Mouse (Mus musculus): ENCODE measurements around the gene Rbm20. TPM values are rescaled to one million over a fixed set of nuclear protein-coding genes. Genes with fewer than 3 reads are reported as not detected.

Gene Rbm20
- polyA plus RNA-seq, 1 experiment from 2014 or later: 0.88 TPM

- Histone ChIP-seq H3K9me3 (ENCODE audit: control insufficient read depth, low read length) (no peaks in the 10 kb centered on the region), H3K4me1 (ENCODE audit: control insufficient read depth, insufficient read depth, low read depth, low read length) (no peaks in the 10 kb centered on the region), H3K27me3 (replicated peaks; ENCODE audit: control insufficient read depth, insufficient read depth, low read length) (no peaks in the 10 kb centered on the region), H3K9ac (ENCODE audit: low read depth, low read length) (no peak overlapping the region), H3K4me2 (ENCODE audit: low read length) (no peak overlapping the region), H3K27ac (ENCODE audit: low read depth, low read length) (no peak overlapping the region), H3K36me3 (ENCODE audit: control insufficient read depth, insufficient read depth, low read length) (no peaks in the 10 kb centered on the region), H3K4me3 (ENCODE audit: low read length) (no peak overlapping the region)
- 39% methylated on average over 8 of the region's 8 CpGs for WGBS
- no peak for ATAC-seq
These were observed 10.4 kb upstream of the Rbm20 start for GRCm38 (mm10) chr19:53666708-53667107.

GRCm38 (mm10) chr19:53668821-53669220 is 8.3 kb upstream of the Rbm20 start:
- no peak overlapping the region for H3K4me2 ChIP-seq (ENCODE audit: low read length)
- ATAC-seq: no peak
- no peaks in the 10 kb centered on the region for H3K4me1 ChIP-seq (ENCODE audit: control insufficient read depth, insufficient read depth, low read depth, low read length)
- H3K9ac ChIP-seq (ENCODE audit: low read depth, low read length): no peak overlapping the region
- peaks cover under 1% of the 10 kb centered on the region; the same call in 1 of the 2 replicates for H3K27me3 ChIP-seq (replicated peaks; ENCODE audit: control insufficient read depth, insufficient read depth, low read length)
- no peaks in the 10 kb centered on the region for H3K36me3 ChIP-seq (ENCODE audit: control insufficient read depth, insufficient read depth, low read length)
- no peaks in the 10 kb centered on the region for H3K9me3 ChIP-seq (ENCODE audit: control insufficient read depth, low read length)
- 87% methylated on average over 7 of the region's 7 CpGs for WGBS
- no peak overlapping the region for H3K4me3 ChIP-seq (ENCODE audit: low read length)
- H3K27ac ChIP-seq (ENCODE audit: low read depth, low read length): no peak overlapping the region

GRCm38 (mm10) chr19:53670625-53671141 is 6.4 kb upstream of the Rbm20 start:
- Histone ChIP-seq H3K9ac (ENCODE audit: low read depth, low read length) (no peak overlapping the region), H3K36me3 (ENCODE audit: control insufficient read depth, insufficient read depth, low read length) (no peaks in the 10 kb centered on the region), H3K27ac (ENCODE audit: low read depth, low read length) (no peak overlapping the region), H3K4me1 (ENCODE audit: control insufficient read depth, insufficient read depth, low read depth, low read length) (no peaks in the 10 kb centered on the region), H3K9me3 (ENCODE audit: control insufficient read depth, low read length) (no peaks in the 10 kb centered on the region), H3K27me3 (replicated peaks; ENCODE audit: control insufficient read depth, insufficient read depth, low read length) (peaks cover 15% of the 10 kb centered on the region), H3K4me2 (ENCODE audit: low read length) (no peak overlapping the region), H3K4me3 (ENCODE audit: low read length) (no peak overlapping the region)
- no peak for ATAC-seq
- WGBS: 51% methylated on average over 12 of the region's 12 CpGs

DNA sequence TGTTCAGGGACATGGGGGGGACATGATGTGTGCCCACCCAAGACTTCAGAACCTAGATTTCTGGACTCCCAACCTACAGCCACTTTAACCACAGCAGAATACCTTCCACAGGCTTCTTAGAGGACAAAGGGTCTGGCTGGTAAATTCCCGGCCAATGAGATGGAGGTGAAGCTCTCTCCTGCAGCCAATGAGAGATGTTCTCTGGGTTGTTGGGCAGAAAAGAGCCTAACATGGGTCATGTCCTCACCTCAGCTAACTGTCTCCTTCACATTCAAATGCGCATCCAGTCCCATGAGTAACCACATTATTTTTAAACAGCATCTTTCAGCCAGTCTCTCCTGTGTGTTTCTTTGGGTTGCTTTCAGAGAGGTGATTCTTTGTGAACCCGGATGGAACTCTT is 5.7 kb upstream of the Rbm20 start:
- Histone ChIP-seq H3K9ac (ENCODE audit: low read depth, low read length) (no peak overlapping the region), H3K4me1 (ENCODE audit: control insufficient read depth, insufficient read depth, low read depth, low read length) (peaks cover 4% of the 10 kb centered on the region), H3K9me3 (ENCODE audit: control insufficient read depth, low read length) (no peaks in the 10 kb centered on the region), H3K27me3 (replicated peaks; ENCODE audit: control insufficient read depth, insufficient read depth, low read length) (peaks cover 20% of the 10 kb centered on the region), H3K27ac (ENCODE audit: low read depth, low read length) (no peak overlapping the region), H3K36me3 (ENCODE audit: control insufficient read depth, insufficient read depth, low read length) (no peaks in the 10 kb centered on the region), H3K4me2 (ENCODE audit: low read length) (no peak overlapping the region), H3K4me3 (ENCODE audit: low read length) (no peak overlapping the region)
- WGBS: 57% methylated on average over 3 of the region's 3 CpGs
- no peak for ATAC-seq

GRCm38 (mm10) chr19:53674131-53674925 is 2.8 kb upstream of the Rbm20 start:
- no peaks in the 10 kb centered on the region for H3K36me3 ChIP-seq (ENCODE audit: control insufficient read depth, insufficient read depth, low read length)
- peaks cover 26% of the 10 kb centered on the region for H3K27me3 ChIP-seq (replicated peaks; ENCODE audit: control insufficient read depth, insufficient read depth, low read length)
- H3K27ac ChIP-seq (ENCODE audit: low read depth, low read length): no peak overlapping the region
- H3K4me2 ChIP-seq (ENCODE audit: low read length): no peak overlapping the region
- WGBS: 39% methylated on average over 9 of the region's 9 CpGs
- peaks cover 9% of the 10 kb centered on the region for H3K4me1 ChIP-seq (ENCODE audit: control insufficient read depth, insufficient read depth, low read depth, low read length)
- ATAC-seq: no peak
- H3K4me3 ChIP-seq (ENCODE audit: low read length): no peak overlapping the region
- no peak overlapping the region for H3K9ac ChIP-seq (ENCODE audit: low read depth, low read length)
- no peaks in the 10 kb centered on the region for H3K9me3 ChIP-seq (ENCODE audit: control insufficient read depth, low read length)

DNA sequence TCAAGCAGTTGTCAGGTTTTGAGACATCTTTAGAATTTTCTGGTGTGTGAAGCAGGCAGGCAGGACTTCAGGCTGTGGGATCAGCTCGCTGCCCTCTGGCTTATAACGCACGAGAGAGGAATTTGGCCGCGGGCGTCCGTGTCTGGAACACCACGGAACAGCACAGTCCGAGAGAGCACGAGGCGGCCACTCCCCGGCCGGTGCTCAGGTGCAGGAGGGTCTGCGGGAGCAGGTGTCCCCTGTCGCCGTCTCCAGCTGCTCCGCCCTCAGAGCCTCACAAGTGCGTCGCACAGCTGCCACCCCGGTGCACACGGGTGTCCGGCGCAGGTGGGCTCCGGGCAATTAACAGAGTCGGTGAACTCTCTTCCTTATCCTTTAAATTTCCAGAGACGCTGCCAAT is 878 bp upstream of the Rbm20 start:
- Histone ChIP-seq H3K36me3 (ENCODE audit: control insufficient read depth, insufficient read depth, low read length) (no peaks in the 10 kb centered on the region), H3K27ac (ENCODE audit: low read depth, low read length) (no peak overlapping the region), H3K4me1 (ENCODE audit: control insufficient read depth, insufficient read depth, low read depth, low read length) (peaks cover 9% of the 10 kb centered on the region), H3K9me3 (ENCODE audit: control insufficient read depth, low read length) (no peaks in the 10 kb centered on the region), H3K4me2 (ENCODE audit: low read length) (peak overlapping the region; percentile 100), H3K4me3 (ENCODE audit: low read length) (peak overlapping the region; percentile 63), H3K27me3 (replicated peaks; ENCODE audit: control insufficient read depth, insufficient read depth, low read length) (peaks cover 28% of the 10 kb centered on the region), H3K9ac (ENCODE audit: low read depth, low read length) (peak overlapping the region; percentile 67)
- WGBS: 1% methylated on average over 26 of the region's 26 CpGs
- ATAC-seq: 0 out of 2 replicates have a peak, but pooled peaks have one; percentile 16

- no peak for ATAC-seq
- WGBS: 93% methylated on average over 9 of the region's 9 CpGs
These were observed 2.1 kb downstream of the Rbm20 start for GRCm38 (mm10) chr19:53679194-53679593.

DNA sequence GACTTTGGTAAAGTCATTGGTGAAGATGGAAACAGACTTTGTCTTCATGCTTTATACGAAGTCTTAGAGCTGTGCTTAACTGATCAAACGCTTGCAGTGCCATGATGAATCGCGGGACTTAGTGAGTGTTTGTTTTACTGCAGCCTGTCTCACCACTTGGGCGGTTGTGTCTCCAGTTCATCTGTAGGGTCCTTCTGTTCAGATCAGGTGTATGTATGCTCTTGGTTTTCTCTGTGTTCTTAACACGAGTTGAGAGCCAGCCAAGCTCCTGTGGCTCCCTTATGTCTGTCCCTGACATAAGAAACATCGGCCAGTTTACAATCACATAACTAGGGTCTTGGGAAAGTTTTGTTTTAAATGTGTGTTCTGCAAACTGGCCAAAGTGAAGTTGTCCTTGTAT is 2.9 kb downstream of the Rbm20 start:
- no peak overlapping the region for H3K9ac ChIP-seq (ENCODE audit: low read depth, low read length)
- H3K36me3 ChIP-seq (ENCODE audit: control insufficient read depth, insufficient read depth, low read length): no peaks in the 10 kb centered on the region
- H3K27ac ChIP-seq (ENCODE audit: low read depth, low read length): no peak overlapping the region
- H3K4me3 ChIP-seq (ENCODE audit: low read length): no peak overlapping the region
- peaks cover 9% of the 10 kb centered on the region for H3K4me1 ChIP-seq (ENCODE audit: control insufficient read depth, insufficient read depth, low read depth, low read length)
- peaks cover 18% of the 10 kb centered on the region for H3K27me3 ChIP-seq (replicated peaks; ENCODE audit: control insufficient read depth, insufficient read depth, low read length)
- H3K9me3 ChIP-seq (ENCODE audit: control insufficient read depth, low read length): no peaks in the 10 kb centered on the region
- H3K4me2 ChIP-seq (ENCODE audit: low read length): no peak overlapping the region
- WGBS: 92% methylated on average over 7 of the region's 7 CpGs
- ATAC-seq: no peak

More at GRCm38 (mm10) chr19:53679194-53679593, 2.1 kb downstream of the Rbm20 start:
- Histone ChIP-seq H3K27ac (ENCODE audit: low read depth, low read length) (no peak overlapping the region), H3K9me3 (ENCODE audit: control insufficient read depth, low read length) (no peaks in the 10 kb centered on the region), H3K27me3 (replicated peaks; ENCODE audit: control insufficient read depth, insufficient read depth, low read length) (peaks cover 23% of the 10 kb centered on the region), H3K4me3 (ENCODE audit: low read length) (no peak overlapping the region), H3K36me3 (ENCODE audit: control insufficient read depth, insufficient read depth, low read length) (no peaks in the 10 kb centered on the region), H3K9ac (ENCODE audit: low read depth, low read length) (no peak overlapping the region), H3K4me2 (ENCODE audit: low read length) (no peak overlapping the region), H3K4me1 (ENCODE audit: control insufficient read depth, insufficient read depth, low read depth, low read length) (peaks cover 9% of the 10 kb centered on the region)

DNA sequence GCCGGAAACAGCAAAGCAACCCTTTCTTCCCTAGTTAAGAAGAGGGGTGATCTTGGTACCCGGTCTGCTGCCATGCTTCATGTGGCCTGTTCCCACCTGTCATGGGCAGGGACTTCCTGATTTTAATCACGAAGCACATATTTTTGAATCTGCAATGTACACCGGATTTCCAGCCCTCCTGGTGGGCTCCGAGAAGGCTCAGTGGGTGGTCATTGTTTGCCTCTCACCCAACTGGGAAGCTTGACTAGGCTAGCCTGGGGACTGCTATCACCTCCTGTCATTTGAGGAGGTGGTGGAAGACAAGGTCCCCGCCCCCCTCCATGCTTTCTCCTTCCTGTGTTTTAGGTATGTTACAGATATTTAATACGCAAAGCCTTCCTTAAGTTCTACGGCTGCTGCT is 5.3 kb downstream of the Rbm20 start:
- H3K4me2 ChIP-seq (ENCODE audit: low read length): no peak overlapping the region
- WGBS: 44% methylated on average over 8 of the region's 8 CpGs
- no peaks in the 10 kb centered on the region; the same call in 1 of the 2 replicates for H3K4me1 ChIP-seq (ENCODE audit: control insufficient read depth, insufficient read depth, low read depth, low read length)
- H3K4me3 ChIP-seq (ENCODE audit: low read length): no peak overlapping the region
- H3K27me3 ChIP-seq (replicated peaks; ENCODE audit: control insufficient read depth, insufficient read depth, low read length): peaks cover 8% of the 10 kb centered on the region; the same call in 1 of the 2 replicates
- H3K9me3 ChIP-seq (ENCODE audit: control insufficient read depth, low read length): no peaks in the 10 kb centered on the region
- no peaks in the 10 kb centered on the region for H3K36me3 ChIP-seq (ENCODE audit: control insufficient read depth, insufficient read depth, low read length)
- H3K9ac ChIP-seq (ENCODE audit: low read depth, low read length): no peak overlapping the region
- no peak overlapping the region for H3K27ac ChIP-seq (ENCODE audit: low read depth, low read length)
- ATAC-seq: no peak
